Mouse (Mus musculus) urinary bladder, postnatal 0 days (tissue): ENCODE results near the gene Rexo1. TPM values are rescaled to one million over a fixed set of nuclear protein-coding genes. Genes with fewer than 3 reads are reported as not detected.

Experiments
- microRNA-seq: library from miRNA; unstranded; fragments of <30 nt; microRNA quantifications from one replicate; pipeline ENCODE4, GENCODE M21; 2016
- polyA plus RNA-seq: library from polyadenylated mRNA; unstranded; fragments of >200 nt; fragmentation: Nextera tagmentation; extraction: Ambion mirVana; gene quantifications from 2 replicates; pipeline ENCODE4 v1.2.1, GENCODE M21; 2015

The Rexo1 gene
- polyA plus RNA-seq: 8.7 and 9.3 TPM in 2 replicates

GRCm38 (mm10) chr10:80561116-80561944, at the start of gene Rexo1:
Gene Rexo1 (minus strand): TSS chr10:80561560.

GRCm38 (mm10) chr10:80605721-80606120, 44.4 kb upstream of the Rexo1 start, which contains the start of gene Gm49322:
Gene Gm49322 (plus strand): TSS chr10:80606021.

GRCm38 (mm10) chr10:80602698-80603325, 41.5 kb upstream of the Rexo1 start, which contains the start of the genes Scamp4 and Adat3:
Gene Scamp4 (plus strand): TSS chr10:80602872.
Gene Adat3 (plus strand): TSS chr10:80602880.

GRCm38 (mm10) chr10:80589879-80590854, 28.8 kb upstream of the Rexo1 start, which contains the start of gene Abhd17a:
Gene Abhd17a (minus strand): TSS chr10:80590341.

GRCm38 (mm10) chr10:80577195-80578130, 16.1 kb upstream of the Rexo1 start, which contains the start of gene Klf16:
Gene Klf16 (minus strand): TSS chr10:80577321.

GRCm38 (mm10) chr10:80538710-80539394, 22.5 kb downstream of the Rexo1 start, which contains the start of gene Atp8b3:
Gene Atp8b3 (minus strand): TSS chr10:80539124.

GRCm38 (mm10) chr10:80494732-80495131, 66.6 kb downstream of the Rexo1 start, which contains the start of gene Onecut3:
Gene Onecut3 (plus strand): TSS chr10:80494835.

Small RNA genes within 50 kb of the gene (microRNA-seq; reads per million reads assigned to microRNA genes)
- gene Mir6912: not detected

Other genes starting within 250 kb of the Rexo1 start
- 39.5 and 42.5 TPM in 2 replicates for gene 2310011J03Rik, start 241.0 kb downstream of the Rexo1 start, polyA plus RNA-seq
- gene Pcsk4, start 232.1 kb downstream of the Rexo1 start, polyA plus RNA-seq: 1.3 and 2.2 TPM in 2 replicates
- 17.3 and 20.4 TPM in 2 replicates for gene Reep6, start 231.6 kb downstream of the Rexo1 start, polyA plus RNA-seq
- 21.4 and 22.9 TPM in 2 replicates for gene Adamtsl5, start 213.1 kb downstream of the Rexo1 start, polyA plus RNA-seq
- gene Plk5, start 205.1 kb downstream of the Rexo1 start, polyA plus RNA-seq: not detected in 2 replicates
- 3.7 and 4.2 TPM in 2 replicates for gene Mex3d, start 173.9 kb downstream of the Rexo1 start, polyA plus RNA-seq
- 93.3 and 96.5 TPM in 2 replicates for gene Mbd3, start 162.0 kb downstream of the Rexo1 start, polyA plus RNA-seq
- 829 and 1,098 TPM in 2 replicates for gene Uqcr11, start 154.7 kb downstream of the Rexo1 start, polyA plus RNA-seq
- gene Tcf3, start 127.9 kb downstream of the Rexo1 start, polyA plus RNA-seq: 28.2 and 29.8 TPM in 2 replicates
- not detected in 2 replicates for gene Onecut3, start 66.7 kb downstream of the Rexo1 start, polyA plus RNA-seq
- gene Atp8b3, start 22.4 kb downstream of the Rexo1 start, polyA plus RNA-seq: 0.05 and 0.07 TPM in 2 replicates
- 8.8 and 9.9 TPM in 2 replicates for gene Klf16, start 15.8 kb upstream of the Rexo1 start, polyA plus RNA-seq
- 73.0 and 80.4 TPM in 2 replicates for gene Abhd17a, start 28.8 kb upstream of the Rexo1 start, polyA plus RNA-seq
- 62.1 and 62.3 TPM in 2 replicates for gene Scamp4, start 41.3 kb upstream of the Rexo1 start, polyA plus RNA-seq
- gene Adat3, start 41.3 kb upstream of the Rexo1 start, polyA plus RNA-seq: 3.7 and 5.5 TPM in 2 replicates
- 0.82 and 1.4 TPM in 2 replicates for gene Gm49322, start 44.5 kb upstream of the Rexo1 start, polyA plus RNA-seq
- 95.0 and 98.7 TPM in 2 replicates for gene Csnk1g2, start 61.3 kb upstream of the Rexo1 start, polyA plus RNA-seq
- 29.3 and 31.7 TPM in 2 replicates for gene Btbd2, start 95.5 kb upstream of the Rexo1 start, polyA plus RNA-seq
- 40.8 and 44.3 TPM in 2 replicates for gene Mknk2, start 116.6 kb upstream of the Rexo1 start, polyA plus RNA-seq
- gene Mob3a, start 140.4 kb upstream of the Rexo1 start, polyA plus RNA-seq: 64.5 and 80.1 TPM in 2 replicates
- 16.9 and 19.6 TPM in 2 replicates for gene Izumo4, start 140.6 kb upstream of the Rexo1 start, polyA plus RNA-seq
- gene Ap3d1, start 180.7 kb upstream of the Rexo1 start, polyA plus RNA-seq: 44.7 and 50.1 TPM in 2 replicates
- 6.0 and 6.6 TPM in 2 replicates for gene Dot1l, start 193.6 kb upstream of the Rexo1 start, polyA plus RNA-seq
- gene Sf3a2, start 236.6 kb upstream of the Rexo1 start, polyA plus RNA-seq: 34.2 and 40.0 TPM in 2 replicates
- 63.9 and 66.1 TPM in 2 replicates for gene Plekhj1, start 237.1 kb upstream of the Rexo1 start, polyA plus RNA-seq
- gene Amh, start 243.7 kb upstream of the Rexo1 start, polyA plus RNA-seq: not detected in 2 replicates